Mouse (Mus musculus) heart, adult 18-20 months (tissue): ENCODE results near the gene Enam. TPM values are rescaled to one million over a fixed set of nuclear protein-coding genes. Genes with fewer than 3 reads are reported as not detected.
"Not testable (repeated sequence)": the region's sequence is repeated elsewhere in the genome, so short reads cannot be mapped to it uniquely, and the experiment has no call there.

Experiments used
- DNase-seq, 2 experiments: peaks; one replicate each; pipeline ENCODE4 v3.0.0; 2021 to 2022; ENCODE audit warnings: mixed read lengths in 1 of 2
- long read RNA-seq, 2 experiments: library from polyadenylated mRNA; stranded (forward); transcript quantifications; one replicate each; pipeline ENCODE4 v2.0.0; 2021
- total RNA-seq, 2 experiments: library from RNA; stranded (reverse); gene quantifications; 2 replicates each; pipeline ENCODE4 v1.2.3; 2021

The Enam gene
- not detected for total RNA-seq
- long read RNA-seq, experiment 1, result 0 reads
- long read RNA-seq, experiment 2, result 0 reads

GRCm38 (mm10) chr5:88487675-88488074 lies at the start of gene Enam:
Enam (plus strand) TSS chr5:88487975.
- DNase-seq, result no peak

- no peak for DNase-seq
Observed at GRCm38 (mm10) chr5:88455691-88456090, 32.1 kb upstream of the Enam start, which contains the start of gene Ambn. Ambn (plus strand) TSS chr5:88455991.

GRCm38 (mm10) chr5:88467471-88467870 lies 20.3 kb upstream of the Enam start:
- no peak for DNase-seq

- no peak for DNase-seq
Observed at GRCm38 (mm10) chr5:88468807-88469704, 18.7 kb upstream of the Enam start.

- no peak for DNase-seq
Observed at GRCm38 (mm10) chr5:88489004-88489403, 1.2 kb downstream of the Enam start.

GRCm38 (mm10) chr5:88491111-88491510 lies 3.3 kb downstream of the Enam start:
- DNase-seq, result no peak

GRCm38 (mm10) chr5:88499781-88500180 lies 12.0 kb downstream of the Enam start:
- DNase-seq, result no peak

GRCm38 (mm10) chr5:88508555-88508954 lies 20.8 kb downstream of the Enam start:
- no peak for DNase-seq

GRCm38 (mm10) chr5:88508990-88509389 lies 21.2 kb downstream of the Enam start:
- peak in 1 of 2 experiments; percentile 7 for DNase-seq

- DNase-seq, result peak; percentile 17 to 55
Observed at GRCm38 (mm10) chr5:88519232-88519631, 31.5 kb downstream of the Enam start.

- DNase-seq, result no peak
Observed at GRCm38 (mm10) chr5:88527657-88528056, 39.9 kb downstream of the Enam start, which contains the start of gene Jchain. Jchain (minus strand) TSS chr5:88527891.

GRCm38 (mm10) chr5:88530908-88531307 lies 43.1 kb downstream of the Enam start:
- DNase-seq, result no peak

- DNase-seq, result no peak
Observed at GRCm38 (mm10) chr5:88534697-88535096, 46.9 kb downstream of the Enam start.

- DNase-seq, result no peak
Observed at GRCm38 (mm10) chr5:88540845-88541244, 53.1 kb downstream of the Enam start.

GRCm38 (mm10) chr5:88542651-88543282 lies 55.0 kb downstream of the Enam start:
- peak; percentile 56 to 58 for DNase-seq

GRCm38 (mm10) chr5:88544411-88544810 lies 56.6 kb downstream of the Enam start:
- DNase-seq, result not testable (repeated sequence)

GRCm38 (mm10) chr5:88545536-88545935 lies 57.8 kb downstream of the Enam start:
- DNase-seq, result no peak

- no peak for DNase-seq
Observed at GRCm38 (mm10) chr5:88553271-88554085, 65.7 kb downstream of the Enam start.

GRCm38 (mm10) chr5:88554086-88554886 lies 66.5 kb downstream of the Enam start, which contains the start of gene Utp3:
Utp3 (plus strand) TSS chr5:88554462.
- DNase-seq, result peak; percentile 95 to 98
